Mouse (Mus musculus) ES-E14 (cell line): ENCODE measurements around the gene Krtap28-13. TPM values are rescaled to one million over a fixed set of nuclear protein-coding genes. Genes with fewer than 3 reads are reported as not detected.

Experiments
- DNase-seq: peaks from one replicate; pipeline ENCODE4 v3.0.0-alpha.2; 2013; ENCODE audit warnings: low read depth, low spot score
- H3K27ac ChIP-seq: 2 replicates; pipeline ENCODE4 v1.5.1; 2012; ENCODE audit warnings: low read depth, mild to moderate bottlenecking, low read length, moderate library complexity, mixed read lengths; ENCODE audit not compliant: poor library complexity, insufficient read depth, severe bottlenecking
- H3K36me3 ChIP-seq: 2 replicates; pipeline ENCODE4 v1.6.1; 2012; ENCODE audit warnings: mild to moderate bottlenecking, low read length, moderate library complexity, mixed read lengths; ENCODE audit not compliant: control insufficient read depth, poor library complexity, insufficient read depth, severe bottlenecking
- H3K4me1 ChIP-seq, 2 experiments: fragments of 150-350 bp in 1 of 2; sonication (generic) in 1 of 2; 2 replicates each; pipeline ENCODE4 v1.6.1; 2012; ENCODE audit warnings: low read length in 2 of 2, mild to moderate bottlenecking in 1 of 2, mixed read lengths in 1 of 2; ENCODE audit not compliant: control insufficient read depth in 2 of 2, insufficient read depth in 2 of 2, poor library complexity in 1 of 2
- H3K4me3 ChIP-seq, 2 experiments: fragments of 150-350 bp in 1 of 2; sonication (generic) in 1 of 2; 2 replicates each; pipeline ENCODE4 v1.5.1; 2012; ENCODE audit warnings: low read length in 2 of 2, low read depth in 1 of 2, mild to moderate bottlenecking in 1 of 2, mixed read lengths in 1 of 2; ENCODE audit not compliant: insufficient read depth in 1 of 2, poor library complexity in 1 of 2, severe bottlenecking in 1 of 2
- H3K9ac ChIP-seq: 2 replicates; pipeline ENCODE4 v1.6.1; 2012; ENCODE audit warnings: low read depth, mild to moderate bottlenecking, low read length, mixed read lengths; ENCODE audit not compliant: poor library complexity, insufficient read depth, severe bottlenecking
- H3K9me3 ChIP-seq: fragments of 150-350 bp; sonication (generic); 2 replicates; pipeline ENCODE4 v1.6.1; 2012; ENCODE audit warnings: low read depth, mild to moderate bottlenecking, low read length; ENCODE audit not compliant: control insufficient read depth, insufficient read depth
- CHD2 ChIP-seq: IDR thresholded peaks from 2 replicates; pipeline ENCODE4 v1.6.1; 2014; ENCODE audit warnings: mild to moderate bottlenecking, low read depth, low read length, inconsistent platforms
- HCFC1 ChIP-seq: IDR thresholded peaks from 2 replicates; pipeline ENCODE4 v1.6.1; 2012; ENCODE audit warnings: low read length, inconsistent platforms, borderline replicate concordance; ENCODE audit not compliant: insufficient read depth
- MAFK ChIP-seq: IDR thresholded peaks from 2 replicates; pipeline ENCODE4 v1.6.1; 2014; ENCODE audit warnings: mild to moderate bottlenecking, low read depth, low read length, inconsistent platforms; ENCODE audit not compliant: insufficient read depth
- ZC3H11A ChIP-seq: IDR thresholded peaks from 2 replicates; pipeline ENCODE4 v1.6.1; 2012; ENCODE audit warnings: low read depth, mild to moderate bottlenecking, inconsistent platforms, low read length, borderline replicate concordance
- ZNF384 ChIP-seq: IDR thresholded peaks from 2 replicates; pipeline ENCODE4 v1.6.1; 2012; ENCODE audit warnings: low read depth, low read length, inconsistent platforms
- in situ Hi-C, 2 experiments: fragments of 600-800 bp; cut with MboI; formaldehyde crosslinking; loops; one replicate each; pipeline ENCODE4 v1.15.1; 2025; ENCODE audit warnings: low sequenced_read_pairs in 2 of 2, inconsistent platforms in 1 of 2; ENCODE audit not compliant: unreplicated experiment in 2 of 2
- total RNA-seq: library from RNA; depleted of rRNA; stranded (reverse); fragments of 300-350 nt; gene quantifications from 2 replicates; pipeline ENCODE4 v1.2.3, GENCODE M21; 2012; rRNA removed

Gene Krtap28-13
- total RNA-seq, 1 experiment, result not detected

DNA sequence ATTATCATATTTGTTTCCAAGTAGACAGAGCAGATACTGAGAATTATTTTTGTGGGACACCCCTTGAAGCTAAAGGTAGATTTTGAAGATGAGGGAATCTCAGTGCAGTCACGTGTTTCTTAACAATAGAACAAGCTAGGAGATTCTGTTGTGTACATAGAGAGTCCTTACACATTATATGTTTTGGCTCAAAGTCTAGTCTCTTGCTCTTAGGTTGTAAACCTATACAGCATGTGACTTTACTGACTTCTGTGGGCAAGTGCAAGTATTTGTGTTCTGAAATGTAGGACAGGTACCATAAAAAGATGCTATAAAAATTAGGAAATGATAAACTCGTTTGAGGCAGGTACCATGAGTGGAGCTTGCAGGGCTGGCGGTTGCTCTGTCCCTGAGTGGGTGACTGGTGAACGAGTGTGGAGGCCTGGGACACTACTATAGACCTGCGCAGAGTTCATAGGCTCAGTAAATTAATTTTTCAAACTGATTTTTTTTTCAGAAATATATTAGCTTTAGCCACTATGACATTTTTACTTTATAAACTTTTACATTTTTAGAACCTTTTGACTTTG, 46.8 kb downstream of the Krtap28-13 start:
- H3K9ac ChIP-seq, result no peak overlapping the region
- TF ChIP-seq HCFC1 (no peak), CHD2 (no peak)
- H3K9me3 ChIP-seq, result no peaks in the 10 kb centered on the region
- no peak overlapping the region for H3K27ac ChIP-seq
- in situ Hi-C loops, result no loop called here
- no peaks in the 10 kb centered on the region for H3K4me1 ChIP-seq
- no peaks in the 10 kb centered on the region for H3K36me3 ChIP-seq
- DNase-seq, result no peak
- no peak overlapping the region for H3K4me3 ChIP-seq

DNA sequence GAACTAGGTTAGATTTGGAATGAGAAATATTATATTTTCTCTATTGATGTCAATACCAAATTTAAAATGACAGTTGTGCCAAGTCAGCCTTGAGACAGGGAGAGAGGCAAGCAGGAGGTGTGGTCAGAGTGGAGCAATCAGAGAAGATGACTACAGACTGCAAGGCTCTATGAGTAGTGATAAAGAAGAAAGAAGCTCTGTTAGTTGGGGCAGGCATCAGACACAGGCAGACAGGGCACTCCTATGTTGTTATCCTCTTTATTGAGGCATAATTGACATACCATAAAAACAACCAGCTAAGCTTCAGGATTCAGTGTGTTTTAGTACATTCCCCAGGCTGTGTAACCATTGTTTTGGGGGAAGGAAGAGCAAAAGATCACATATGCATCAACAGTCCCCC, 50.3 kb downstream of the Krtap28-13 start:
- H3K4me1 ChIP-seq, result no peaks in the 10 kb centered on the region
- H3K4me3 ChIP-seq, result no peak overlapping the region
- no peak for TF ChIP-seq ZNF384
- TF ChIP-seq MAFK, result no peak
- TF ChIP-seq ZC3H11A, result no peak
- no peaks in the 10 kb centered on the region for H3K9me3 ChIP-seq
- in situ Hi-C loops, result no loop called here
- H3K36me3 ChIP-seq, result no peaks in the 10 kb centered on the region
- DNase-seq, result no peak
- H3K9ac ChIP-seq, result no peak overlapping the region
- no peak overlapping the region for H3K27ac ChIP-seq

Other genes starting within 250 kb of the Krtap28-13 start
- gene Agfg1, start 221.4 kb upstream of the Krtap28-13 start, total RNA-seq, result 46.1 and 66.6 TPM in 2 replicates
- gene A030005L19Rik, start 147.6 kb upstream of the Krtap28-13 start, total RNA-seq, result 0.80 and 0.95 TPM in 2 replicates
- gene A030014E15Rik, start 136.0 kb upstream of the Krtap28-13 start, total RNA-seq, result not detected in 2 replicates
- gene Gm6217, start 129.5 kb upstream of the Krtap28-13 start, total RNA-seq, result not detected in 2 replicates
- not detected in 2 replicates for gene A030003K21Rik, start 117.5 kb upstream of the Krtap28-13 start, total RNA-seq
- not detected in 2 replicates for gene Gm7544, start 104.9 kb upstream of the Krtap28-13 start, total RNA-seq
- gene Gm47955, start 100.6 kb upstream of the Krtap28-13 start, total RNA-seq, result not detected in 2 replicates
- not detected in 2 replicates for gene Gm47959, start 60.4 kb upstream of the Krtap28-13 start, total RNA-seq
- 1.3 and 1.9 TPM in 2 replicates for gene Slc19a3, start 22.5 kb upstream of the Krtap28-13 start, total RNA-seq
- not detected in 2 replicates for gene Krtap28-10, start 18.4 kb upstream of the Krtap28-13 start, total RNA-seq
- gene Gm47969, start 16.0 kb upstream of the Krtap28-13 start, total RNA-seq, result 0.22 TPM in 1 of 2 replicates, not detected in the other
- gene A030005K14Rik, start 1.6 kb upstream of the Krtap28-13 start, total RNA-seq, result not detected in 2 replicates
- 0.53 and 0.89 TPM in 2 replicates for gene Ccl20, start 55.8 kb downstream of the Krtap28-13 start, total RNA-seq
- gene Daw1, start 98.8 kb downstream of the Krtap28-13 start, total RNA-seq, result not detected in 2 replicates